ENCODE assay signal across 8 mouse cellular contexts in genomic region chrX:73635425-73635824, GRCm38 (mm10). TPM values are rescaled to one million over a fixed set of nuclear protein-coding genes. Genes with fewer than 3 reads are reported as not detected.
A peak's percentile ranks its signal among the peaks of the same experiment; 100 is the strongest.
DNase-seq lines count a peak whose midpoint lies in the region; ATAC-seq lines count a peak whose summit lies in the region.

No protein-coding gene starts in this region.

- ATAC-seq in embryonic facial prominence, embryonic 14.5 days (ENCODE audit: low read depth): no peak
- no peak for ATAC-seq in intestine, embryonic 14.5 days (replicated peaks; ENCODE audit: low FRiP score, low TSS enrichment, low read depth)
- no peak for ATAC-seq in neural tube, embryonic 14.5 days (ENCODE audit: low read depth)

- H3K27ac ChIP-seq in embryonic facial prominence, embryonic 14.5 days (replicated peaks; ENCODE audit: low read depth, low read length): no peak overlapping the region
- H3K27ac ChIP-seq in intestine, embryonic 14.5 days (ENCODE audit: low read depth): no peak overlapping the region
- no peak overlapping the region for H3K27ac ChIP-seq in neural tube, embryonic 14.5 days (ENCODE audit: low read depth, low read length)

- H3K9me3 ChIP-seq in embryonic facial prominence, embryonic 14.5 days (ENCODE audit: control insufficient read depth, low read length): no peaks in the 10 kb centered on the region
- H3K9me3 ChIP-seq in intestine, embryonic 14.5 days (ENCODE audit: control insufficient read depth, low read length): no peaks in the 10 kb centered on the region
- no peaks in the 10 kb centered on the region for H3K9me3 ChIP-seq in neural tube, embryonic 14.5 days (ENCODE audit: control insufficient read depth, low read length)

- no peaks in the 10 kb centered on the region for H3K4me1 ChIP-seq in embryonic facial prominence, embryonic 14.5 days (ENCODE audit: control insufficient read depth, insufficient read depth, low read length)
- H3K4me1 ChIP-seq in intestine, embryonic 14.5 days (replicated peaks; ENCODE audit: control insufficient read depth, insufficient read depth, low read length): no peaks in the 10 kb centered on the region
- H3K4me1 ChIP-seq in neural tube, embryonic 14.5 days (ENCODE audit: control insufficient read depth, insufficient read depth, low read length): no peaks in the 10 kb centered on the region

- H3K4me3 ChIP-seq in embryonic facial prominence, embryonic 14.5 days (ENCODE audit: low read depth, low read length): 0 out of 2 replicates have a peak overlapping the region, but pooled peaks have one; percentile 19
- H3K4me3 ChIP-seq in intestine, embryonic 14.5 days (ENCODE audit: low read depth, low read length): no peak overlapping the region
- H3K4me3 ChIP-seq in neural tube, embryonic 14.5 days (ENCODE audit: low read depth, low read length): no peak overlapping the region

- no peaks in the 10 kb centered on the region for H3K36me3 ChIP-seq in embryonic facial prominence, embryonic 14.5 days (ENCODE audit: control insufficient read depth, insufficient read depth, low read length)
- H3K36me3 ChIP-seq in intestine, embryonic 14.5 days (ENCODE audit: control insufficient read depth, insufficient read depth, low read length): no peaks in the 10 kb centered on the region
- H3K36me3 ChIP-seq in neural tube, embryonic 14.5 days (ENCODE audit: control insufficient read depth, insufficient read depth, low read length): no peaks in the 10 kb centered on the region

- H3K27me3 ChIP-seq in embryonic facial prominence, embryonic 14.5 days (replicated peaks; ENCODE audit: control insufficient read depth, insufficient read depth, low read length): peaks cover 49% of the 10 kb centered on the region
- peaks cover 35% of the 10 kb centered on the region for H3K27me3 ChIP-seq in intestine, embryonic 14.5 days (replicated peaks; ENCODE audit: control insufficient read depth, insufficient read depth, low read length)
- H3K27me3 ChIP-seq in neural tube, embryonic 14.5 days (ENCODE audit: control insufficient read depth, insufficient read depth, low read length): peaks cover 9% of the 10 kb centered on the region

- H3K4me2 ChIP-seq in embryonic facial prominence, embryonic 14.5 days (ENCODE audit: low read depth, low read length): peak overlapping the region; percentile 47
- peak overlapping the region; percentile 37 for H3K4me2 ChIP-seq in intestine, embryonic 14.5 days (ENCODE audit: low read length)
- peak overlapping the region; percentile 20; the same call in 1 of the 2 replicates for H3K4me2 ChIP-seq in neural tube, embryonic 14.5 days (ENCODE audit: low read depth, low read length)

- WGBS in embryonic facial prominence, embryonic 14.5 days: 80% methylated on average over 1 of the region's 19 CpGs
- WGBS in intestine, embryonic 14.5 days: 12% methylated on average over 17 of the region's 19 CpGs
- 17% methylated on average over 15 of the region's 19 CpGs for WGBS in neural tube, embryonic 14.5 days

- peak; percentile 16 to 24 for DNase-seq in kidney, postnatal 4 days
- no peak for DNase-seq in kidney, postnatal 14 days
- DNase-seq in embryonic facial prominence, embryonic 14.5 days (ENCODE audit: low spot score): no peak
- DNase-seq in intestine, embryonic 14.5 days (ENCODE audit: low spot score): no peak
- no peak for DNase-seq in gastrocnemius, postnatal 14 days
- no peak for DNase-seq in c-Kit-positive CD71-positive TER-119-positive erythroid progenitor cells, embryonic 14.5 days (ENCODE audit: low spot score)
- no peak for DNase-seq in adrenal gland, postnatal 36 days

- intact Hi-C loops in gastrocnemius, postnatal 14 days (cut with DNase I; ENCODE audit: low total_unique reads): no loop called here

- H3K9ac ChIP-seq in embryonic facial prominence, embryonic 14.5 days (ENCODE audit: low read depth, low read length): no peak overlapping the region; the same call in 1 of the 2 replicates
- no peak overlapping the region for H3K9ac ChIP-seq in intestine, embryonic 14.5 days (ENCODE audit: low read length)
- H3K9ac ChIP-seq in neural tube, embryonic 14.5 days (replicated peaks; ENCODE audit: low read depth, low read length): no peak overlapping the region

RNA-seq across cellular contexts. Expression of gene Dusp9, which starts 3.8 kb away (rescaled TPM):
- 1.6 and 2.2 TPM in 2 replicates for polyA plus RNA-seq in embryonic facial prominence, embryonic 14.5 days (2014; fragmentation: Nextera tagmentation; extraction: Ambion mirVana)
- polyA plus RNA-seq in intestine, embryonic 14.5 days (2014; fragmentation: Nextera tagmentation; extraction: Ambion mirVana): 4.6 and 4.9 TPM in 2 replicates
- 0.19 and 0.31 TPM in 2 replicates for polyA plus RNA-seq in neural tube, embryonic 14.5 days (2014; fragmentation: Nextera tagmentation; extraction: Ambion mirVana)
- total RNA-seq in gastrocnemius, postnatal 14 days (2021): not detected
- total RNA-seq in adrenal gland, postnatal 36 days (2021): 1 to 10 TPM in 1 of 2 experiments, under 1 TPM in 1; 0.49 to 2.0 TPM

RNA-seq across cellular contexts. Expression of gene Pnck, which starts 24.5 kb away (rescaled TPM):
- polyA plus RNA-seq in embryonic facial prominence, embryonic 14.5 days (2014; fragmentation: Nextera tagmentation; extraction: Ambion mirVana): 16.6 and 19.9 TPM in 2 replicates
- 17.9 and 20.6 TPM in 2 replicates for polyA plus RNA-seq in intestine, embryonic 14.5 days (2014; fragmentation: Nextera tagmentation; extraction: Ambion mirVana)
- polyA plus RNA-seq in neural tube, embryonic 14.5 days (2014; fragmentation: Nextera tagmentation; extraction: Ambion mirVana): 142 and 186 TPM in 2 replicates
- total RNA-seq in gastrocnemius, postnatal 14 days (2021): 10 to 100 TPM; 15.4 to 16.3 TPM
- total RNA-seq in adrenal gland, postnatal 36 days (2021): 1 to 10 TPM; 6.9 to 7.0 TPM

RNA-seq across cellular contexts. Expression of gene Slc6a8, which starts 37.5 kb away (rescaled TPM):
- polyA plus RNA-seq in embryonic facial prominence, embryonic 14.5 days (2014; fragmentation: Nextera tagmentation; extraction: Ambion mirVana): 8.8 and 10.1 TPM in 2 replicates
- 9.1 and 10.8 TPM in 2 replicates for polyA plus RNA-seq in intestine, embryonic 14.5 days (2014; fragmentation: Nextera tagmentation; extraction: Ambion mirVana)
- polyA plus RNA-seq in neural tube, embryonic 14.5 days (2014; fragmentation: Nextera tagmentation; extraction: Ambion mirVana): 9.7 and 11.6 TPM in 2 replicates
- 10 to 100 TPM; 55.5 to 58.5 TPM for total RNA-seq in gastrocnemius, postnatal 14 days (2021)
- 100 to 1,000 TPM in 1 of 2 experiments, 10 to 100 TPM in 1; 62.6 to 126 TPM for total RNA-seq in adrenal gland, postnatal 36 days (2021)

Comparison
In these comparisons a context has a peak if more than half of its experiments do, and no peak if none do; other contexts are left out.
1. DNase-seq: peak in kidney, postnatal 4 days (2 of 2); none in kidney, postnatal 14 days (single experiment), embryonic facial prominence, embryonic 14.5 days (single experiment), intestine, embryonic 14.5 days (single experiment), gastrocnemius, postnatal 14 days (single experiment), c-Kit-positive CD71-positive TER-119-positive erythroid progenitor cells, embryonic 14.5 days (single experiment) and adrenal gland, postnatal 36 days (0 of 2).
2. Peak in every context shown above with its lines, with median percentiles within 50 percentile points of each other: H3K4me2 ChIP-seq.